Mouse (Mus musculus) CH12.LX (cell line): ENCODE results near the gene Rabggta. TPM values are rescaled to one million over a fixed set of nuclear protein-coding genes. Genes with fewer than 3 reads are reported as not detected.

Experiments used
- DNase-seq: peaks from one replicate; pipeline ENCODE4 v3.0.0-alpha.2; 2013; ENCODE audit errors: extremely low read depth
- H3K27ac ChIP-seq: 2 replicates; pipeline ENCODE4 v1.5.1; 2012; ENCODE audit warnings: low read depth, mild to moderate bottlenecking, control low read depth, moderate library complexity; ENCODE audit not compliant: insufficient read depth
- H3K27me3 ChIP-seq: replicated peaks from 2 replicates; pipeline ENCODE3; 2012; ENCODE audit warnings: inconsistent platforms
- H3K36me3 ChIP-seq, 2 experiments: replicated peaks in 1 of 2; 2 replicates each; pipeline versions ENCODE3 to v1.6.1; 2012; ENCODE audit warnings: inconsistent platforms in 1 of 2, low read length in 1 of 2, mild to moderate bottlenecking in 1 of 2, mixed read lengths in 1 of 2, moderate library complexity in 1 of 2; ENCODE audit not compliant: control insufficient read depth in 1 of 2, insufficient read depth in 1 of 2
- H3K4me1 ChIP-seq, 2 experiments: 2 replicates each; pipeline ENCODE4 v1.6.1; 2012; ENCODE audit warnings: inconsistent platforms in 1 of 2, moderate library complexity in 1 of 2; ENCODE audit not compliant: insufficient read depth in 2 of 2, control insufficient read depth in 1 of 2
- H3K4me2 ChIP-seq: 2 replicates; pipeline ENCODE4 v1.6.1; 2012; ENCODE audit warnings: low read depth, mild to moderate bottlenecking, control low read depth; ENCODE audit not compliant: poor library complexity, insufficient read depth, severe bottlenecking
- H3K4me3 ChIP-seq, 3 experiments: fragments of 150-350 bp in 1 of 3; sonication (generic) in 1 of 3; replicated peaks in 1 of 3; 2 replicates each; pipeline versions ENCODE3 to v1.5.1; 2011 to 2012; ENCODE audit warnings: low read depth in 2 of 3, low read length in 2 of 3, mild to moderate bottlenecking in 2 of 3, moderate library complexity in 2 of 3, control low read depth in 1 of 3, improper control_type of control experiment in 1 of 3, inconsistent platforms in 1 of 3, mixed read lengths in 1 of 3; ENCODE audit not compliant: poor library complexity in 1 of 3
- H3K79me2 ChIP-seq: replicated peaks from 2 replicates; pipeline ENCODE4 v1.6.1; 2012; ENCODE audit warnings: mild to moderate bottlenecking, moderate library complexity; ENCODE audit not compliant: control insufficient read depth, poor library complexity, insufficient read depth, severe bottlenecking; ENCODE audit errors: extremely low read depth
- H3K9ac ChIP-seq: 2 replicates; pipeline ENCODE4 v1.6.1; 2012; ENCODE audit warnings: low read depth, mild to moderate bottlenecking, control low read depth, moderate library complexity; ENCODE audit not compliant: insufficient read depth
- H3K9me3 ChIP-seq: replicated peaks from 2 replicates; pipeline ENCODE3; 2012; ENCODE audit warnings: low read length, inconsistent platforms, mixed read lengths
- BHLHE40 ChIP-seq: IDR thresholded peaks from 2 replicates; pipeline ENCODE4 v1.6.1; 2011; ENCODE audit warnings: mild to moderate bottlenecking, low read depth, low read length, improper control_type of control experiment
- CHD1 ChIP-seq: IDR thresholded peaks from 2 replicates; pipeline ENCODE4 v1.6.1; 2012; ENCODE audit warnings: low read depth, low read length, improper control_type of control experiment, inconsistent platforms
- CHD2 ChIP-seq: IDR thresholded peaks from 2 replicates; pipeline ENCODE4 v1.6.1; 2011; ENCODE audit warnings: low read length, improper control_type of control experiment
- CTCF ChIP-seq, 2 experiments: IDR thresholded peaks in 1 of 2; conservative IDR thresholded peaks in 1 of 2; 2 replicates each; pipeline ENCODE4 v1.5.1; 2011 to 2012; ENCODE audit warnings: low read depth in 2 of 2, low read length in 2 of 2, improper control_type of control experiment in 1 of 2, inconsistent platforms in 1 of 2, mild to moderate bottlenecking in 1 of 2, moderate library complexity in 1 of 2
- E2F4 ChIP-seq: IDR thresholded peaks from 2 replicates; pipeline ENCODE4 v1.6.1; 2011; ENCODE audit warnings: low read depth, low read length, improper control_type of control experiment; ENCODE audit not compliant: insufficient replicate concordance
- ELF1 ChIP-seq: IDR thresholded peaks from 2 replicates; pipeline ENCODE4 v1.6.1; 2014; ENCODE audit warnings: low read depth, mild to moderate bottlenecking, inconsistent platforms, low read length, improper control_type of control experiment
- EP300 ChIP-seq: IDR thresholded peaks from 2 replicates; pipeline ENCODE4 v1.6.1; 2011; ENCODE audit warnings: low read length, improper control_type of control experiment
- ETS1 ChIP-seq: conservative IDR thresholded peaks from 2 replicates; pipeline ENCODE4 v1.6.1; 2012; ENCODE audit warnings: low read depth, mild to moderate bottlenecking, inconsistent platforms, low read length, improper control_type of control experiment, moderate library complexity
- GABPA ChIP-seq: IDR thresholded peaks from 2 replicates; pipeline ENCODE4 v1.6.1; 2012; ENCODE audit warnings: low read depth, low read length, improper control_type of control experiment, inconsistent platforms; ENCODE audit not compliant: insufficient replicate concordance
- HCFC1 ChIP-seq: IDR thresholded peaks from 2 replicates; pipeline ENCODE4 v1.6.1; 2012; ENCODE audit warnings: low read depth, mild to moderate bottlenecking, inconsistent platforms, low read length, improper control_type of control experiment
- IRF4 ChIP-seq: IDR thresholded peaks from 2 replicates; pipeline ENCODE4 v1.6.1; 2014; ENCODE audit warnings: low read depth, mild to moderate bottlenecking, inconsistent platforms, low read length, improper control_type of control experiment
- JUN ChIP-seq: IDR thresholded peaks from 2 replicates; pipeline ENCODE4 v1.6.1; 2011; ENCODE audit warnings: low read depth, mild to moderate bottlenecking, low read length, improper control_type of control experiment, moderate library complexity; ENCODE audit not compliant: insufficient read depth
- JUND ChIP-seq: conservative IDR thresholded peaks from 2 replicates; pipeline ENCODE4 v1.6.1; 2011; ENCODE audit warnings: low read depth, low read length, improper control_type of control experiment
- KAT2A ChIP-seq: IDR thresholded peaks from 2 replicates; pipeline ENCODE4 v1.6.1; 2012; ENCODE audit warnings: low read length, improper control_type of control experiment, inconsistent platforms; ENCODE audit not compliant: insufficient replicate concordance
- MAFK ChIP-seq: IDR thresholded peaks from 2 replicates; pipeline ENCODE4 v1.6.1; 2011; ENCODE audit warnings: low read length, improper control_type of control experiment; ENCODE audit not compliant: insufficient replicate concordance
- MAX ChIP-seq: IDR thresholded peaks from 2 replicates; pipeline ENCODE4 v1.6.1; 2011; ENCODE audit warnings: low read length, improper control_type of control experiment
- MAZ ChIP-seq: IDR thresholded peaks from 2 replicates; pipeline ENCODE4 v1.6.1; 2012; ENCODE audit warnings: low read depth, mild to moderate bottlenecking, inconsistent platforms, low read length, improper control_type of control experiment, moderate library complexity
- MEF2A ChIP-seq: IDR thresholded peaks from 2 replicates; pipeline ENCODE4 v1.6.1; 2014; ENCODE audit warnings: low read depth, mild to moderate bottlenecking, inconsistent platforms, low read length, improper control_type of control experiment, borderline replicate concordance
- MXI1 ChIP-seq: IDR thresholded peaks from 2 replicates; pipeline ENCODE4 v1.6.1; 2011; ENCODE audit warnings: mild to moderate bottlenecking, low read depth, low read length, improper control_type of control experiment
- MYC ChIP-seq: IDR thresholded peaks from 2 replicates; pipeline ENCODE4 v1.6.1; 2011; ENCODE audit warnings: low read depth, mild to moderate bottlenecking, improper control_type of control experiment, low read length
- NELFE ChIP-seq: IDR thresholded peaks from 2 replicates; pipeline ENCODE4 v1.6.1; 2011; ENCODE audit warnings: low read depth, low read length, improper control_type of control experiment
- NRF1 ChIP-seq: IDR thresholded peaks from 2 replicates; pipeline ENCODE4 v1.6.1; 2014; ENCODE audit warnings: low read depth, mild to moderate bottlenecking, inconsistent platforms, low read length, improper control_type of control experiment, moderate library complexity
- PAX5 ChIP-seq: IDR thresholded peaks from 2 replicates; pipeline ENCODE4 v1.6.1; 2012; ENCODE audit warnings: low read length, inconsistent platforms, mixed read lengths
- POLR2A ChIP-seq: IDR thresholded peaks from 2 replicates; pipeline ENCODE4 v1.6.1; 2011; ENCODE audit warnings: low read depth, mild to moderate bottlenecking, improper control_type of control experiment, low read length
- POLR2AphosphoS2 ChIP-seq: IDR thresholded peaks from 2 replicates; pipeline ENCODE4 v1.6.1; 2011; ENCODE audit warnings: low read depth, low read length, improper control_type of control experiment
- RAD21 ChIP-seq: IDR thresholded peaks from 2 replicates; pipeline ENCODE4 v1.6.1; 2011; ENCODE audit warnings: low read depth, mild to moderate bottlenecking, low read length, improper control_type of control experiment, moderate library complexity
- RCOR1 ChIP-seq: conservative IDR thresholded peaks from 2 replicates; pipeline ENCODE4 v1.6.1; 2012; ENCODE audit warnings: low read depth, mild to moderate bottlenecking, inconsistent platforms, low read length, improper control_type of control experiment
- SIN3A ChIP-seq: IDR thresholded peaks from 2 replicates; pipeline ENCODE4 v1.6.1; 2012; ENCODE audit warnings: low read length, improper control_type of control experiment, inconsistent platforms
- SMC3 ChIP-seq: IDR thresholded peaks from 2 replicates; pipeline ENCODE4 v1.6.1; 2011; ENCODE audit warnings: low read depth, low read length, improper control_type of control experiment
- TCF12 ChIP-seq: IDR thresholded peaks from 2 replicates; pipeline ENCODE4 v1.6.1; 2014; ENCODE audit warnings: low read depth, mild to moderate bottlenecking, inconsistent platforms, low read length, improper control_type of control experiment
- UBTF ChIP-seq: IDR thresholded peaks from 2 replicates; pipeline ENCODE4 v1.6.1; 2012; ENCODE audit warnings: low read depth, mild to moderate bottlenecking, inconsistent platforms, low read length, improper control_type of control experiment, moderate library complexity
- USF1 ChIP-seq: IDR thresholded peaks from 2 replicates; pipeline ENCODE4 v1.6.1; 2014; ENCODE audit warnings: low read depth, mild to moderate bottlenecking, inconsistent platforms, low read length, improper control_type of control experiment
- USF2 ChIP-seq: conservative IDR thresholded peaks from 2 replicates; pipeline ENCODE4 v1.6.1; 2011; ENCODE audit warnings: low read depth, low read length, improper control_type of control experiment
- ZC3H11A ChIP-seq: IDR thresholded peaks from 2 replicates; pipeline ENCODE4 v1.6.1; 2012; ENCODE audit warnings: low read depth, mild to moderate bottlenecking, inconsistent platforms, low read length, improper control_type of control experiment
- ZKSCAN1 ChIP-seq: IDR thresholded peaks from 2 replicates; pipeline ENCODE4 v1.6.1; 2012; ENCODE audit warnings: low read depth, inconsistent platforms, low read length, improper control_type of control experiment, borderline replicate concordance
- ZMIZ1 ChIP-seq: IDR thresholded peaks from 2 replicates; pipeline ENCODE4 v1.6.1; 2012; ENCODE audit warnings: low read depth, mild to moderate bottlenecking, inconsistent platforms, low read length, improper control_type of control experiment
- ZNF384 ChIP-seq: IDR thresholded peaks from 2 replicates; pipeline ENCODE4 v1.6.1; 2012; ENCODE audit warnings: low read depth, low read length, improper control_type of control experiment, inconsistent platforms
- dilution Hi-C: fragments of 300-500 bp; cut with MboI; formaldehyde crosslinking; loops from 2 replicates; pipeline ENCODE4 v1.14.3; 2020; ENCODE audit warnings: low sequenced_read_pairs; ENCODE audit not compliant: extremely low pct_unique_long_range_greater_than_20kb, extremely low pct_ligation_motif_present
- in situ Hi-C: fragments of 300-500 bp; cut with MboI; formaldehyde crosslinking; loops from 3 replicates; pipeline ENCODE4 v1.14.3; 2019; ENCODE audit warnings: low sequenced_read_pairs, low pct_ligation_motif_present, low pct_unique_long_range_greater_than_20kb, mixed read lengths
- polyA plus RNA-seq: library from polyadenylated mRNA; unstranded; fragments of >175 nt; gene quantifications from 2 replicates; pipeline ENCODE4 v1.2.1, GENCODE M21; 2012; ENCODE audit warnings: low read depth; ENCODE audit not compliant: insufficient read length
- total RNA-seq, 2 experiments: library from RNA; depleted of rRNA; stranded (reverse); fragments of 300-350 nt in 1 of 2; fragments of >200 nt in 1 of 2; gene quantifications; 2 replicates each; pipeline ENCODE4 v1.2.3; 2012 to 2014

Rabggta gene
- total and polyA plus RNA-seq, 3 experiments = 13.9 to 21.9 (median 16.2) TPM

GRCm38 (mm10) chr14:55681160-55682117 lies 40.6 kb downstream of the Rabggta start, which contains the start of gene Tinf2:
Gene Tinf2 (minus strand): TSS chr14:55681820.
- peak; percentile 95 for DNase-seq
- Histone ChIP-seq H3K9me3 (no peaks in the 10 kb centered on the region), H3K9ac (peak within 1 kb of the TSS; percentile 62), H3K4me1 (peaks cover 5 to 52% of the 10 kb centered on the region in 2 experiments), H3K4me2 (peak within 1 kb of the TSS; percentile 95), H3K36me3 (peaks cover 35 to 42% of the 10 kb centered on the region in 2 experiments), H3K79me2 (no peaks in the 10 kb centered on the region), H3K27me3 (no peaks in the 10 kb centered on the region), H3K27ac (peak within 1 kb of the TSS; percentile 56), H3K4me3 (peak within 1 kb of the TSS; percentile 77 to 85 (median 79))
- in situ Hi-C loops = loop anchor here (5.0 kb wide), 1 partner anchor 71 kb away; no protein-coding TSS in a partner anchor
- dilution Hi-C loops = no loop called here
- peak; percentile 73; the same call in 1 of the 2 replicates for TF ChIP-seq CHD2
- TF ChIP-seq UBTF = no peak; the same call in 1 of the 2 replicates
- TF ChIP-seq GABPA = peak; percentile 100
- TF ChIP-seq BHLHE40 = peak; percentile 53; the same call in 1 of the 2 replicates
- TF ChIP-seq EP300 = peak; percentile 37; the same call in 1 of the 2 replicates
- TF ChIP-seq TCF12 = peak; percentile 72
- peak; percentile 85 for TF ChIP-seq MXI1
- TF ChIP-seq SMC3 = peak; percentile 76
- TF ChIP-seq ZC3H11A = peak; percentile 1; the same call in 1 of the 2 replicates
- peak; percentile 77 for TF ChIP-seq RAD21
- TF ChIP-seq MEF2A = peak; percentile 80
- no peak for TF ChIP-seq USF2
- peak; percentile 81 for TF ChIP-seq ZMIZ1
- TF ChIP-seq PAX5 = no peak
- TF ChIP-seq JUND = peak; percentile 71
- peak; percentile 82; the same call in 1 of the 2 replicates for TF ChIP-seq KAT2A
- TF ChIP-seq MYC = no peak
- TF ChIP-seq ZKSCAN1 = no peak; the same call in 1 of the 2 replicates
- TF ChIP-seq POLR2AphosphoS2 = no peak; the same call in 1 of the 2 replicates
- TF ChIP-seq E2F4 = peak; percentile 92; the same call in 1 of the 2 replicates
- no peak for TF ChIP-seq USF1
- peak; percentile 79 for TF ChIP-seq POLR2A
- no peak for TF ChIP-seq ZNF384
- TF ChIP-seq IRF4 = peak; percentile 84
- TF ChIP-seq CTCF (conservative IDR thresholded peaks at IDR 0.05 in 1 of 2, IDR thresholded peaks at IDR 0.05 in 1 of 2; ENCODE audit: low read depth in 2 of 2, low read length in 2 of 2) = peak; percentile 48 to 86
- TF ChIP-seq NRF1 = peak; percentile 54
- TF ChIP-seq JUN = 0 out of 2 replicates have a peak, but pooled peaks have one; percentile 46
- TF ChIP-seq HCFC1 = peak; percentile 84
- TF ChIP-seq MAX = peak; percentile 79
- TF ChIP-seq SIN3A = peak; percentile 94
- peak; percentile 91 for TF ChIP-seq NELFE
- peak; percentile 98 for TF ChIP-seq ETS1
- peak; percentile 62; the same call in 1 of the 2 replicates for TF ChIP-seq MAFK
- TF ChIP-seq CHD1 = no peak
- peak; percentile 84 for TF ChIP-seq MAZ
- TF ChIP-seq RCOR1 = peak; percentile 80
- peak; percentile 91 for TF ChIP-seq ELF1
